Mouse (Mus musculus) bone marrow macrophage, adult 2 months (primary cell): ENCODE measurements at regions not wholly inside any gene's neighbourhood (a gene's known extent, or its start where the extent isn't known, plus 50 kb on each side); places are given as distances from the start of the nearest gene placed in this dataset.

Experiments used
- H3K27ac ChIP-seq: 2 replicates; pipeline ENCODE4 v1.5.1; 2012; ENCODE audit warnings: low read depth, low read length; ENCODE audit not compliant: insufficient read depth
- H3K4me1 ChIP-seq: 2 replicates; pipeline ENCODE4 v1.6.1; 2012; ENCODE audit warnings: low read length; ENCODE audit not compliant: control insufficient read depth, insufficient read depth
- H3K4me3 ChIP-seq: 2 replicates; pipeline ENCODE4 v1.5.1; 2012; ENCODE audit warnings: mild to moderate bottlenecking, low read length, moderate library complexity; ENCODE audit not compliant: insufficient read depth
- CTCF ChIP-seq: IDR thresholded peaks from 2 replicates; pipeline ENCODE4 v1.5.1; 2012; ENCODE audit warnings: low read depth, mild to moderate bottlenecking, low read length, moderate library complexity
- POLR2A ChIP-seq: IDR thresholded peaks from 2 replicates; pipeline ENCODE4 v1.6.1; 2012; ENCODE audit warnings: mild to moderate bottlenecking, low read depth, low read length, borderline replicate concordance

- no peak for TF ChIP-seq CTCF
- Histone ChIP-seq H3K4me3 (no peak overlapping the region), H3K4me1 (no peaks in the 10 kb centered on the region), H3K27ac (no peak overlapping the region)
Measured at GRCm38 (mm10) chr1:153962161-153962720, 62.2 kb upstream of the Teddm2 start.

GRCm38 (mm10) chr1:153963744-153964342 is 63.8 kb upstream of the Teddm2 start:
- no peak overlapping the region for H3K27ac ChIP-seq
- no peaks in the 10 kb centered on the region for H3K4me1 ChIP-seq
- no peak for TF ChIP-seq CTCF
- no peak for TF ChIP-seq POLR2A
- no peak overlapping the region for H3K4me3 ChIP-seq

GRCm38 (mm10) chr1:153969401-153969800 is 69.4 kb upstream of the Teddm2 start:
- no peak for TF ChIP-seq POLR2A
- TF ChIP-seq CTCF, result no peak
- Histone ChIP-seq H3K4me1 (0 out of 2 replicates have a peak, but pooled peaks cover 2% of the 10 kb centered on the region), H3K27ac (no peak overlapping the region), H3K4me3 (no peak overlapping the region)

- no peak for TF ChIP-seq POLR2A
- no peak for TF ChIP-seq CTCF
- H3K27ac ChIP-seq, result no peak overlapping the region
- H3K4me1 ChIP-seq, result 0 out of 2 replicates have a peak, but pooled peaks cover 3% of the 10 kb centered on the region
- no peak overlapping the region for H3K4me3 ChIP-seq
Measured at GRCm38 (mm10) chr1:153974300-153974699, 74.3 kb upstream of the Teddm2 start.

- H3K4me3 ChIP-seq, result no peak overlapping the region
- no peak overlapping the region for H3K27ac ChIP-seq
- H3K4me1 ChIP-seq, result peaks cover 15% of the 10 kb centered on the region
- TF ChIP-seq POLR2A, result no peak
- no peak for TF ChIP-seq CTCF
Measured at GRCm38 (mm10) chr1:153977963-153978726, 78.1 kb upstream of the Teddm2 start.

- Histone ChIP-seq H3K4me1 (peaks cover 15% of the 10 kb centered on the region), H3K4me3 (no peak overlapping the region), H3K27ac (no peak overlapping the region)
- no peak for TF ChIP-seq POLR2A
- TF ChIP-seq CTCF, result no peak
Measured at GRCm38 (mm10) chr1:153980886-153981285, 80.9 kb upstream of the Teddm2 start.

- H3K27ac ChIP-seq, result no peak overlapping the region
Measured at GRCm38 (mm10) chr1:153985595-153985994, 85.6 kb upstream of the Teddm2 start.

GRCm38 (mm10) chr1:153986632-153987031 is 86.6 kb upstream of the Teddm2 start:
- Histone ChIP-seq H3K4me3 (no peak overlapping the region), H3K4me1 (peaks cover under 1% of the 10 kb centered on the region; the same call in 1 of the 2 replicates), H3K27ac (no peak overlapping the region)
- TF ChIP-seq POLR2A (no peak), CTCF (no peak)

More at GRCm38 (mm10) chr1:153985595-153985994, 85.6 kb upstream of the Teddm2 start:
- peaks cover 10% of the 10 kb centered on the region for H3K4me1 ChIP-seq
- no peak for TF ChIP-seq CTCF
- TF ChIP-seq POLR2A, result no peak
- no peak overlapping the region for H3K4me3 ChIP-seq

- TF ChIP-seq POLR2A (no peak), CTCF (no peak)
- H3K27ac ChIP-seq, result no peak overlapping the region
- no peak overlapping the region for H3K4me3 ChIP-seq
- H3K4me1 ChIP-seq, result no peaks in the 10 kb centered on the region
Measured at GRCm38 (mm10) chr1:153988297-153988696, 88.3 kb upstream of the Teddm2 start.

GRCm38 (mm10) chr1:153990651-153991435 is 90.8 kb upstream of the Teddm2 start:
- no peak overlapping the region for H3K27ac ChIP-seq
- TF ChIP-seq POLR2A (no peak), CTCF (no peak)
- no peaks in the 10 kb centered on the region for H3K4me1 ChIP-seq
- no peak overlapping the region for H3K4me3 ChIP-seq
